In the genomic region with DNA sequence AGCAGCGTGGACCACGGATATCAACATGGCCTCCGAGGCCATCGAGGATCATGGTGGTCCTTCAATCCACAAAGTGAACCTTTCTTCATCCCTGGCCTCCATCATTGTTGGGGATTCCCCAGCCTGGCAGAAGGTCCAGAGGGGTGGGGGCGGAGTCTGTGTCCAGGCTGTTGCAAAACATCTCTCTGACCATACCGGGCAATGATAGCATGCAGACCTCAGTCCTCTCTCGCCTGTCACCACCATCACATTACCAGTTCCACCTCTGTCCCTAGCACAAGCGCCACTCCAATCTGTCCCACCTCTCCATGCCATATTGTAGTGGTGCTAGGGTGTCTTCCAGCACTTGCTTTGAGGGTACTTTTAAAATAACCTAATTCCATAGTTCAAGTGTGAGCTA, we compare ENCODE assay signal across 27 mouse cellular contexts. TPM values are rescaled to one million over a fixed set of nuclear protein-coding genes. Genes with fewer than 3 reads are reported as not detected.
DNase-seq lines count a peak whose midpoint lies in the region; ATAC-seq lines count a peak whose summit lies in the region.
"Had no signal": no experiment of that assay in that cellular context is flagged by ENCODE, and none has a peak within 500 bp of the region (broad histone marks: within the 10 kb centered on the region; RNA-seq: fewer than 3 reads in every experiment).

No protein-coding gene starts in this region.

- H3K9me3 ChIP-seq in heart, embryonic 12.5 days (replicated peaks) = no peaks in the 10 kb centered on the region
- no peaks in the 10 kb centered on the region for H3K9me3 ChIP-seq in hindbrain, embryonic 16.5 days (ENCODE audit: control insufficient read depth, low read length)
- H3K9me3 ChIP-seq in hindbrain, embryonic 10.5 days = no peaks in the 10 kb centered on the region
- no peaks in the 10 kb centered on the region for H3K9me3 ChIP-seq in liver, embryonic 16.5 days (replicated peaks; ENCODE audit: control insufficient read depth, low read length)
- H3K9me3 ChIP-seq: embryonic facial prominence, embryonic 15.5 days; intestine, embryonic 15.5 days; limb, embryonic 13.5 days; midbrain, embryonic 10.5 days; stomach, embryonic 15.5 days had no signal

- DNase-seq in heart, adult 18-20 months = no peak
- DNase-seq in hindbrain, embryonic 10.5 days (ENCODE audit: low spot score) = no peak
- no peak for DNase-seq in cerebellum, postnatal 4 days (ENCODE audit: low spot score in 2 of 2)
- DNase-seq: adrenal gland, postnatal 25 days; B cell, adult 2 months; cerebellum, adult 11-12 months; cerebellum, adult 9-11 months; gastrocnemius, postnatal 25 days; kidney, adult 8-10 months; kidney, postnatal 4 days; lung, adult 2 months; lung, postnatal 10 days; right cerebral cortex, postnatal 25 days had no signal

- H3K4me2 ChIP-seq in heart, embryonic 12.5 days = no peak overlapping the region
- no peak overlapping the region for H3K4me2 ChIP-seq in hindbrain, embryonic 16.5 days (ENCODE audit: low read length)
- no peak overlapping the region for H3K4me2 ChIP-seq in liver, embryonic 16.5 days (ENCODE audit: low read depth, low read length)
- H3K4me2 ChIP-seq: embryonic facial prominence, embryonic 15.5 days; intestine, embryonic 15.5 days; limb, embryonic 13.5 days; stomach, embryonic 15.5 days had no signal

- H3K27ac ChIP-seq in heart, embryonic 12.5 days (ENCODE audit: poor library complexity, severe bottlenecking) = no peak overlapping the region
- H3K27ac ChIP-seq in hindbrain, embryonic 16.5 days (ENCODE audit: low read depth, low read length) = no peak overlapping the region
- H3K27ac ChIP-seq in hindbrain, embryonic 10.5 days = no peak overlapping the region
- no peak overlapping the region for H3K27ac ChIP-seq in liver, embryonic 16.5 days (ENCODE audit: low read length)
- H3K27ac ChIP-seq: embryonic facial prominence, embryonic 15.5 days; hindbrain, postnatal 0 days; intestine, embryonic 15.5 days; kidney, postnatal 0 days; limb, embryonic 13.5 days; macrophage; midbrain, embryonic 10.5 days; stomach, embryonic 15.5 days had no signal

- H3K4me3 ChIP-seq in heart, embryonic 12.5 days = no peak overlapping the region
- H3K4me3 ChIP-seq in hindbrain, embryonic 16.5 days (ENCODE audit: low read length) = no peak overlapping the region
- H3K4me3 ChIP-seq in hindbrain, embryonic 10.5 days = no peak overlapping the region
- H3K4me3 ChIP-seq in liver, embryonic 16.5 days (ENCODE audit: low read depth, low read length) = no peak overlapping the region
- H3K4me3 ChIP-seq: embryonic facial prominence, embryonic 15.5 days; intestine, embryonic 15.5 days; limb, embryonic 13.5 days; midbrain, embryonic 10.5 days; stomach, embryonic 15.5 days had no signal

- peaks cover 24% of the 10 kb centered on the region for H3K36me3 ChIP-seq in heart, embryonic 12.5 days
- no peaks in the 10 kb centered on the region; the same call in 1 of the 2 replicates for H3K36me3 ChIP-seq in hindbrain, embryonic 16.5 days (ENCODE audit: control insufficient read depth, insufficient read depth, low read length)
- H3K36me3 ChIP-seq in hindbrain, embryonic 10.5 days = peaks cover 83% of the 10 kb centered on the region
- H3K36me3 ChIP-seq in liver, embryonic 16.5 days (ENCODE audit: control insufficient read depth, insufficient read depth) = no peaks in the 10 kb centered on the region
- H3K36me3 ChIP-seq: intestine, embryonic 15.5 days had no signal

- ATAC-seq in heart, embryonic 12.5 days (ENCODE audit: insufficient number of reproducible peaks, low FRiP score) = peak; percentile 42; the same call in 1 of the 2 replicates
- ATAC-seq in hindbrain, embryonic 16.5 days = 0 out of 2 replicates have a peak, but pooled peaks have one; percentile 4
- peak; percentile 34 for ATAC-seq in granulocyte monocyte progenitor cell, adult 5-6 weeks (replicated peaks; ENCODE audit: poor library complexity, severe bottlenecking)
- ATAC-seq in liver, embryonic 16.5 days (ENCODE audit: low read depth) = peak; percentile 59
- ATAC-seq: forebrain, embryonic 14.5 days; hindbrain, postnatal 0 days; intestine, embryonic 15.5 days; midbrain, embryonic 16.5 days had no signal

- no peak overlapping the region for H3K9ac ChIP-seq in heart, embryonic 12.5 days
- no peak overlapping the region for H3K9ac ChIP-seq in hindbrain, embryonic 16.5 days (ENCODE audit: low read depth, low read length)
- no peak overlapping the region for H3K9ac ChIP-seq in liver, embryonic 16.5 days (ENCODE audit: low read depth, low read length)
- H3K9ac ChIP-seq: embryonic facial prominence, embryonic 15.5 days; intestine, embryonic 15.5 days; limb, embryonic 13.5 days; stomach, embryonic 15.5 days had no signal

- H3K4me1 ChIP-seq in heart, embryonic 12.5 days (replicated peaks) = peaks cover 29% of the 10 kb centered on the region
- no peaks in the 10 kb centered on the region for H3K4me1 ChIP-seq in hindbrain, embryonic 16.5 days (ENCODE audit: control insufficient read depth, insufficient read depth, low read depth, low read length)
- no peaks in the 10 kb centered on the region for H3K4me1 ChIP-seq in hindbrain, embryonic 10.5 days (replicated peaks)
- peaks cover 6% of the 10 kb centered on the region for H3K4me1 ChIP-seq in liver, embryonic 16.5 days (ENCODE audit: control insufficient read depth, low read depth, low read length)
- H3K4me1 ChIP-seq: embryonic facial prominence, embryonic 15.5 days; intestine, embryonic 15.5 days; limb, embryonic 13.5 days; midbrain, embryonic 10.5 days; stomach, embryonic 15.5 days had no signal

- no peaks in the 10 kb centered on the region for H3K27me3 ChIP-seq in heart, embryonic 12.5 days (replicated peaks)
- H3K27me3 ChIP-seq in hindbrain, embryonic 16.5 days (replicated peaks; ENCODE audit: control insufficient read depth, insufficient read depth, low read length) = no peaks in the 10 kb centered on the region
- no peaks in the 10 kb centered on the region for H3K27me3 ChIP-seq in hindbrain, embryonic 10.5 days (ENCODE audit: insufficient read depth, poor library complexity, severe bottlenecking)
- H3K27me3 ChIP-seq in liver, embryonic 16.5 days (ENCODE audit: control insufficient read depth, insufficient read depth, low read depth, low read length) = no peaks in the 10 kb centered on the region
- H3K27me3 ChIP-seq: embryonic facial prominence, embryonic 15.5 days; intestine, embryonic 15.5 days; limb, embryonic 13.5 days; stomach, embryonic 15.5 days had no signal

- 73% methylated on average over 8 of the region's 8 CpGs for WGBS in heart, embryonic 12.5 days
- 100% methylated on average over 8 of the region's 8 CpGs for WGBS in hindbrain, embryonic 16.5 days
- 97% methylated on average over 8 of the region's 8 CpGs for WGBS in hindbrain, embryonic 10.5 days
- 84% methylated on average over 8 of the region's 8 CpGs for WGBS in liver, embryonic 16.5 days (ENCODE audit: insufficient replicate concordance)

RNA-seq across cellular contexts. Expression of gene E2f3, which starts 18.9 kb away (rescaled TPM):
- polyA plus RNA-seq in heart, embryonic 12.5 days (2016; fragmentation: Nextera tagmentation; extraction: Ambion mirVana) = 13.5 and 14.5 TPM in 2 replicates
- 1 to 10 TPM; 5.5 to 7.2 TPM for total RNA-seq in heart, adult 18-20 months (2021)
- polyA plus RNA-seq in hindbrain, embryonic 16.5 days (2015; fragmentation: Nextera tagmentation; extraction: Ambion mirVana) = 4.2 and 5.7 TPM in 2 replicates
- polyA plus RNA-seq in hindbrain, embryonic 10.5 days (2016; fragmentation: Nextera tagmentation; extraction: Ambion mirVana) = 15.6 and 18.8 TPM in 2 replicates
- 19.8 and 22.6 TPM in 2 replicates for total RNA-seq in granulocyte monocyte progenitor cell, adult 5-6 weeks (2014; fragmentation: Nextera tagmentation)
- 8.7 and 11.2 TPM in 2 replicates for total RNA-seq in granulocyte monocyte progenitor cell, adult 5-6 weeks (2017)
- polyA plus RNA-seq in liver, embryonic 16.5 days (2015; fragmentation: Nextera tagmentation; extraction: Ambion mirVana) = 2.9 and 3.4 TPM in 2 replicates

Comparison
In these comparisons a context has a peak if more than half of its experiments do, and no peak if none do; other contexts are left out.
1. ATAC-seq: peak in every context shown above with its lines; median percentile 59 in liver, embryonic 16.5 days; 42 in heart, embryonic 12.5 days; 34 in granulocyte monocyte progenitor cell, adult 5-6 weeks; 4 in hindbrain, embryonic 16.5 days.